Mouse (Mus musculus) midbrain, postnatal 0 days (tissue): Measurements from ENCODE around the gene Sesn2. TPM values are rescaled to one million over a fixed set of nuclear protein-coding genes. Genes with fewer than 3 reads are reported as not detected.
"Not testable (repeated sequence)": the region's sequence is repeated elsewhere in the genome, so short reads cannot be mapped to it uniquely, and the experiment has no call there.

Source experiments
- ATAC-seq: fragments of 200-750 bp; cut with Nextera tagmentation; 2 replicates; pipeline ENCODE4 v1.8.0; 2017; ENCODE audit warnings: moderate number of reproducible peaks, mild to moderate bottlenecking, moderate TSS enrichment, moderate library complexity; ENCODE audit not compliant: low FRiP score
- DNase-seq: peaks from one replicate; pipeline ENCODE4 v3.0.0-alpha.2; 2015; ENCODE audit warnings: low spot score
- H3K27ac ChIP-seq: fragments of 300-500 bp; sonication (generic); 2 replicates; pipeline ENCODE4 v1.5.1; 2014; ENCODE audit warnings: low read depth, mild to moderate bottlenecking, low read length, mixed read lengths
- H3K27me3 ChIP-seq: fragments of 300-500 bp; sonication (generic); 2 replicates; pipeline ENCODE4 v1.6.1; 2014; ENCODE audit warnings: low read length, control low read depth, mixed read lengths; ENCODE audit not compliant: insufficient read depth
- H3K36me3 ChIP-seq: fragments of 300-500 bp; sonication (generic); 2 replicates; pipeline ENCODE4 v1.6.1; 2014; ENCODE audit warnings: low read length, control low read depth, mixed read lengths; ENCODE audit not compliant: insufficient read depth
- H3K4me1 ChIP-seq: fragments of 300-500 bp; sonication (generic); 2 replicates; pipeline ENCODE4 v1.6.1; 2014; ENCODE audit warnings: mild to moderate bottlenecking, control low read depth, antibody characterized with exemption, low read length, mixed read lengths; ENCODE audit not compliant: insufficient read depth
- H3K4me2 ChIP-seq: fragments of 300-500 bp; sonication (generic); 2 replicates; pipeline ENCODE4 v1.6.1; 2014; ENCODE audit warnings: low read depth, mild to moderate bottlenecking, low read length, mixed read lengths; ENCODE audit not compliant: poor library complexity, severe bottlenecking
- H3K4me3 ChIP-seq: fragments of 300-500 bp; sonication (generic); 2 replicates; pipeline ENCODE4 v1.5.1; 2014; ENCODE audit warnings: low read depth, mild to moderate bottlenecking, low read length, moderate library complexity
- H3K9ac ChIP-seq: fragments of 300-500 bp; sonication (generic); replicated peaks from 2 replicates; pipeline ENCODE4 v1.6.1; 2014; ENCODE audit warnings: mild to moderate bottlenecking, low read length, moderate library complexity, mixed read lengths; ENCODE audit not compliant: poor library complexity, severe bottlenecking
- H3K9me3 ChIP-seq: fragments of 300-500 bp; sonication (generic); 2 replicates; pipeline ENCODE4 v1.6.1; 2016; ENCODE audit warnings: low read length, control low read depth
- CTCF ChIP-seq: IDR thresholded peaks from 2 replicates; pipeline ENCODE4 v1.5.1; 2016; ENCODE audit warnings: antibody characterized with exemption, mild to moderate bottlenecking
- WGBS: fragments of 180-500 bp; shearing (Covaris S2); extraction: QIAGEN DNeasy Blood & Tissue Kit; methylation state at CpG from one replicate; pipeline ENCODE4 v1.1.7; 2014; 5-methylcytosine and 5-hydroxymethylcytosine counted together
- polyA plus RNA-seq: library from polyadenylated mRNA; unstranded; fragments of >200 nt; fragmentation: Nextera tagmentation; extraction: Ambion mirVana; gene quantifications from 2 replicates; pipeline ENCODE4 v1.2.1, GENCODE M21; 2015
- total RNA-seq: library from RNA; depleted of rRNA; stranded (reverse); fragments of >200 nt; gene quantifications from 2 replicates; pipeline ENCODE4 v1.2.3, GENCODE M21; 2014

Gene Sesn2
- total and polyA plus RNA-seq, 2 experiments from 2014 or later, result 18.2 to 21.4 TPM

GRCm38 (mm10) chr4:132490273-132491010 is 19.9 kb downstream of the Sesn2 start:
- 94% methylated on average over 15 of the region's 15 CpGs for WGBS

GRCm38 (mm10) chr4:132488976-132489375 is 21.3 kb downstream of the Sesn2 start:
- Histone ChIP-seq H3K27me3 (no peaks in the 10 kb centered on the region), H3K4me3 (no peak overlapping the region), H3K4me1 (no peaks in the 10 kb centered on the region), H3K4me2 (no peak overlapping the region), H3K36me3 (0 out of 2 replicates have a peak, but pooled peaks cover 3% of the 10 kb centered on the region), H3K9me3 (no peaks in the 10 kb centered on the region), H3K27ac (no peak overlapping the region), H3K9ac (no peak overlapping the region)
- no peak for DNase-seq
- no peak for TF ChIP-seq CTCF
- no peak for ATAC-seq
- 80% methylated on average over 6 of the region's 6 CpGs for WGBS

More at GRCm38 (mm10) chr4:132490273-132491010, 19.9 kb downstream of the Sesn2 start:
- H3K27me3 ChIP-seq, result no peaks in the 10 kb centered on the region
- H3K4me2 ChIP-seq, result no peak overlapping the region
- TF ChIP-seq CTCF, result no peak
- no peak overlapping the region for H3K27ac ChIP-seq
- ATAC-seq, result no peak
- no peak overlapping the region for H3K9ac ChIP-seq
- H3K36me3 ChIP-seq, result peaks cover 11% of the 10 kb centered on the region
- DNase-seq, result no peak
- no peaks in the 10 kb centered on the region for H3K9me3 ChIP-seq
- H3K4me1 ChIP-seq, result no peaks in the 10 kb centered on the region
- H3K4me3 ChIP-seq, result no peak overlapping the region

GRCm38 (mm10) chr4:132488521-132488920 is 21.8 kb downstream of the Sesn2 start:
- H3K4me1 ChIP-seq, result no peaks in the 10 kb centered on the region
- no peak overlapping the region for H3K27ac ChIP-seq
- 0 out of 2 replicates have a peak, but pooled peaks cover 2% of the 10 kb centered on the region for H3K36me3 ChIP-seq
- no peaks in the 10 kb centered on the region for H3K9me3 ChIP-seq
- no peaks in the 10 kb centered on the region for H3K27me3 ChIP-seq
- no peak for TF ChIP-seq CTCF
- H3K9ac ChIP-seq, result no peak overlapping the region
- no peak overlapping the region for H3K4me3 ChIP-seq
- ATAC-seq (no peak), DNase-seq (no peak)
- H3K4me2 ChIP-seq, result no peak overlapping the region
- 80% methylated on average over 3 of the region's 3 CpGs for WGBS

GRCm38 (mm10) chr4:132484820-132485219 is 25.5 kb downstream of the Sesn2 start:
- H3K36me3 ChIP-seq, result no peaks in the 10 kb centered on the region
- H3K9ac ChIP-seq, result no peak overlapping the region
- TF ChIP-seq CTCF, result no peak
- no peaks in the 10 kb centered on the region for H3K27me3 ChIP-seq
- 75% methylated on average over 5 of the region's 5 CpGs for WGBS
- H3K4me2 ChIP-seq, result no peak overlapping the region
- no peak overlapping the region for H3K4me3 ChIP-seq
- H3K9me3 ChIP-seq, result no peaks in the 10 kb centered on the region
- DNase-seq (no peak), ATAC-seq (no peak)
- H3K27ac ChIP-seq, result no peak overlapping the region
- H3K4me1 ChIP-seq, result no peaks in the 10 kb centered on the region

GRCm38 (mm10) chr4:132484231-132484630 is 26.1 kb downstream of the Sesn2 start:
- 79% methylated on average over 4 of the region's 4 CpGs for WGBS
- ATAC-seq (no peak), DNase-seq (no peak)
- no peaks in the 10 kb centered on the region for H3K36me3 ChIP-seq
- TF ChIP-seq CTCF, result no peak
- no peaks in the 10 kb centered on the region for H3K4me1 ChIP-seq
- no peak overlapping the region for H3K9ac ChIP-seq
- H3K4me2 ChIP-seq, result no peak overlapping the region
- H3K4me3 ChIP-seq, result no peak overlapping the region
- H3K27me3 ChIP-seq, result no peaks in the 10 kb centered on the region
- no peak overlapping the region for H3K27ac ChIP-seq
- no peaks in the 10 kb centered on the region for H3K9me3 ChIP-seq

- ATAC-seq, result no peak
- H3K4me2 ChIP-seq, result no peak overlapping the region
- H3K27ac ChIP-seq, result no peak overlapping the region
- no peak for DNase-seq
- no peak for TF ChIP-seq CTCF
- no peaks in the 10 kb centered on the region for H3K36me3 ChIP-seq
- H3K4me1 ChIP-seq, result no peaks in the 10 kb centered on the region
- no peaks in the 10 kb centered on the region for H3K9me3 ChIP-seq
- no peaks in the 10 kb centered on the region for H3K27me3 ChIP-seq
- no peak overlapping the region for H3K9ac ChIP-seq
- 77% methylated on average over 13 of the region's 13 CpGs for WGBS
- H3K4me3 ChIP-seq, result no peak overlapping the region
These were observed 27.2 kb downstream of the Sesn2 start for GRCm38 (mm10) chr4:132482956-132483608.

GRCm38 (mm10) chr4:132482104-132482503 is 28.2 kb downstream of the Sesn2 start:
- not testable (repeated sequence) for H3K4me2 ChIP-seq, H3K4me3 ChIP-seq, H3K4me1 ChIP-seq, H3K27ac ChIP-seq, DNase-seq, H3K9ac ChIP-seq, ATAC-seq, H3K9me3 ChIP-seq, H3K36me3 ChIP-seq, H3K27me3 ChIP-seq
- 60% methylated on average over 3 of the region's 3 CpGs for WGBS
